Mouse (Mus musculus): Measurements from ENCODE around the gene Gm10570.

Gene Gm10570

GRCm38 (mm10) chr4:130308231-130309081, at the start of gene Gm10570, which contains the start of gene Fabp3:
Gene Gm10570, minus strand, starts transcription at chr4:130308674.
Gene Fabp3, plus strand, starts transcription at chr4:130308595.
- peak in 1 of 2 experiments; percentile 14 for DNase-seq (ENCODE audit: low spot score in 2 of 2)

DNA sequence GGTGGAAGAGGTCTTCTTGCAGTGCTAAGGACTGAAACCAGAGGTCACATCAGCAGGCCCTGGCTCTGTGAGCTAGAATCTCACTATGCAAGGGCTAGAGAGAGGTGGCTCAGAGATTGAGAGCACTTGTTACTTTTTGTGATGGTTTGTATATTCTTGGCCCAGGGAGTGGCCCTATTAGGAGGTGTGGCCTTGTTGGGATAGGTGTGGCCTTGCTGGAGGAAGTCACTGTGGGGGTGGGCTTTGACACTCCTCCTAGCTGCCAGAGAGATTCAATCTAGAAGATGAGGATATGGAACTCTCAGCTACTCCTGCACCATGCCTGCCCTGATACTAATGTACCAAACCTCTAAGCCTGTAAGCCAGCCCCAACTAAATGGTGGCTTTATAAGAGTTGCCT, 49.5 kb upstream of the Gm10570 start:
- DNase-seq (ENCODE audit: low spot score in 2 of 2): no peak

DNA sequence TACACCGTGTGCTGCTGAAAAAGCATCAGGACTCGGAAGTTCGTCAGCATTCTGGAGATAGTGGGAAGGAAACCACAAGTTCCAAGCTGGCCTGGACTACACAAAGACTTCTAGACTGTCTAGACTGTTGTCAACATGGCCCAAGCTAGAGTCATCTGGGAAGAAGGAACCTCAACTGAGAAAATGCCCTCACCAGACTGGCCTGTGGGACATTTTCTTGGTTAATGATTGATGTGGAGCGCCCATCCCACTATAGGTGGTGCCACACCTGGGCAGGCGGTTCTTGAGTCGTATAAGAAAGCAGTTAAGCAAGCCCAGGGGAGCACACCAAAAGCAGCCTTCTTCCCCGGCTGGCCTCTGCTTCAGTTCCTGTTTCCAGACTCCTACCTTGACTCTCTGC, 44.1 kb upstream of the Gm10570 start:
- no peak for DNase-seq (ENCODE audit: low spot score in 2 of 2)

GRCm38 (mm10) chr4:130350690-130351422, 42.4 kb upstream of the Gm10570 start:
- DNase-seq (ENCODE audit: low spot score in 2 of 2): no peak

DNA sequence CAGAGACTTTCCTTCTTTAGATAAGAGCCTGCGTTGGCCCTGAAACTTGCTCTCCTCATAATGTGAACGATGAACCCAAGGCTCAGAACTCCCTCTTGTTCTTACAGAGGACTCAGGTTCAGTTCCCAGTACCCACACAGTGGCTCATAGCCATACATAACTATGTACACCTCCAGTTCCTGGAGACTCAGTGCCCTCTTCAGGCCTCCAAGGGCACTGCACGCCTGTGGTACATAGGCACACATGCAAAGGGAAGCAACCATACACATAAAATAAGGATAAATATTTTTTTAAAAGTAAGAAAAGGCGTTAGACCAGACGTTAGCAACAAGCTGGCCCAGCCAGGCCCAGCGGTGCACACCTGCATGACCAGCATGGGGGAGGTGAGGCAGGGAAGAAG, 41.2 kb upstream of the Gm10570 start:
- no peak for DNase-seq (ENCODE audit: low spot score in 2 of 2)

DNA sequence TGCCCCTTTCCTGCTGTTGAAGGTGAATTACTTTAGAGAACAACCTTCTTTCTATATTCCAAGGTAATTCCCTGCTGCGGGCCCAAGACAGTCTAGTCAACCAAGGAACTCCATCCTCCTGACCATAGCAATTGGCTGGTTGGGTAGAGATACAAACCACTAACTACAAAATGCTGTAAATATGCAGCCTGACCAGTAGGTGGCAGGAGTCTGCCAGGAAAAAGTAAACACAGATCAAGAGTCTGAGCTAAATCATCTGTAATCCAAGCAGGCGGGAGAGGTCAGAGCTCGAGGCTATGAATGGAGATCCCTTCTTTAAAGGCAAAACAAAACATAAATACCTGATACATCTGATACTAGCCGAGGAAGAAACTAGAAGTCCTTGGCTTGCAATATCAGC, 33.2 kb upstream of the Gm10570 start:
- DNase-seq (ENCODE audit: low spot score in 2 of 2): peak; percentile 24 to 36

- DNase-seq (ENCODE audit: low spot score in 2 of 2): no peak
Measured at GRCm38 (mm10) chr4:130335867-130336266, 27.4 kb upstream of the Gm10570 start.

- DNase-seq (ENCODE audit: low spot score in 2 of 2): no peak
Measured at GRCm38 (mm10) chr4:130327366-130327765, 18.9 kb upstream of the Gm10570 start.

- no peak for DNase-seq (ENCODE audit: low spot score in 2 of 2)
Measured at GRCm38 (mm10) chr4:130325446-130325845, 17.0 kb upstream of the Gm10570 start.

- no peak for DNase-seq (ENCODE audit: low spot score in 2 of 2)
Measured at GRCm38 (mm10) chr4:130323607-130324006, 15.1 kb upstream of the Gm10570 start.

- DNase-seq (ENCODE audit: low spot score in 2 of 2): no peak
Measured at GRCm38 (mm10) chr4:130323165-130323564, 14.7 kb upstream of the Gm10570 start.

DNA sequence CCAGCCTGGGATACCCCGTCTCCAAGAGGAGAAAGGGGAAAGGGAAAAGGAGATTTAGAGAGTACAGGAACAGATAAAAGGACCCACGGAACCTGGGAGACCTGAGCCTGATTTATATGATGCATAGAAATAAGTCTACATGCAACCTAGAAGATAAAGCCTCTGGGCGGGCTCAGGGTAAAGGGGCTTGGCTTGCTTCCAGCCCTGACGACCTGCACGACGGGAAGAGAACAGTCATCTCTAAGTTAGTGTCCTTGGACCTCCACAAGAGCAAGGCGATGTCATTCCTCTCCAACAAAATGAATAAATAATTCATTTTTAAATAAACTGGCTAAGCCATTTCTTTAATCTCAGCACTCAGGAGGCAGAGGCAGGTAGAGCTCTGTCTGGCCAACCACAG, 14.1 kb upstream of the Gm10570 start:
- DNase-seq (ENCODE audit: low spot score in 2 of 2): no peak

DNA sequence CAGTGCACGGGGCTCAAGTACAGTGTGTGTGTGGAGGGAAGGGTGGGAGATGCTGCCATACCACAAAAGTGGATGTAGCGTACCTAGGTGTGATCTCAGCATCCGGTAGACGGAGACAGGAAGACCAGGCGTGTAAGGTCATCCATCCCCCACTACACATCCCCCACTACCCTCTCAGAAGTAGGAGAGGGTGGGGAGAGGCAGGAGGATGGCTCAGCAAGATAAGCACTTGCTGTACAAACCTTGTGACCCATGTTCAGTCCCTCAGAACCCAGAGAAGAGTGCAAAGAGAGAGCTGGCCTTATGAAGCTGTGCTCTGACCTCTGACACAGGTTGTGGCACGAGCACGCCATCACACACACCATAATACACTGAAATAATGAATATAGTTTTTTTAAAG, 13.2 kb upstream of the Gm10570 start:
- no peak for DNase-seq (ENCODE audit: low spot score in 2 of 2)

- DNase-seq (ENCODE audit: low spot score in 2 of 2): no peak
Measured at GRCm38 (mm10) chr4:130319564-130319963, 11.1 kb upstream of the Gm10570 start.

DNA sequence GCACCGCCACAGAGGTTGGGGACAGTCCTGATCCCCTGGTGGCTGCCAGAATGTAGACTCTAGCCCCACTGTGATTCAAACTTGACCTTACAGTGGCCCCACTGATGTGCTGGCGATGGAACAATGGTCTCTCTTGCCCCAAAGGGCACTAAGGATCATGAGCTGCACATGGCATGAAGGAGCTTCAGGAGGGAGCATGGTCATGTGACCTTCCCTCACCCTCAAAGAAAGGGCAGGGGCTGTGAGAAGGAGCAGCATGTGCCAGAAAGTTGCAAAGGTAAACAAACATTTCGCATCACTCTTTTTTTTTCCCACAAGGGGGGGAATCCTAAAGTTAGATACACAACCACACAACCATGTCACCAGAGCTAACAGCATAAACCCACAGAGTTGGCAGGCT, 9.6 kb upstream of the Gm10570 start:
- DNase-seq (ENCODE audit: low spot score in 2 of 2): no peak

DNA sequence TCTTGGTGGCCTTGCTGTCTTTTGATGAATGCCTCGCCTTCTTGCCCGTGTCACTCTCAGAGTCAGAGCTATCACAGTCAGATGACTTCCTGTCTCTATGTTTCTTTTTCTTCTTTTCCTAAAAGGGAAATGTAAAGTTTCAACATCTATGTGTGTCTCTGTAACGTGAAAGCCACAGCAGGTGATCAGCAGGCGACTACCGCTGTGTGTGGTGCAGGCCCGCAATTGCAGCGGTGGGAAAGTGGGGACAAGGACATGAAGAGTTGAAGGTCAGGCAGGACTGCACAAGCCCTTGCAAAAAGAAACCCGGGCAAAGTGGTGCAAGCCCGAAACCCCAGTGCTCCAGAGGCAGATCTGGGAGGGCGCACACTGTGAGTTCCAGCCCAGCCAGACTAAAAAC, 8.2 kb upstream of the Gm10570 start:
- no peak for DNase-seq (ENCODE audit: low spot score in 2 of 2)

GRCm38 (mm10) chr4:130315771-130316527, 7.5 kb upstream of the Gm10570 start:
- DNase-seq (ENCODE audit: low spot score in 2 of 2): no peak

GRCm38 (mm10) chr4:130313552-130313951, 5.1 kb upstream of the Gm10570 start:
- DNase-seq (ENCODE audit: low spot score in 2 of 2): no peak

GRCm38 (mm10) chr4:130312526-130312925, 4.1 kb upstream of the Gm10570 start:
- DNase-seq (ENCODE audit: low spot score in 2 of 2): no peak

- DNase-seq (ENCODE audit: low spot score in 2 of 2): no peak
Measured at GRCm38 (mm10) chr4:130309254-130309653, 780 bp upstream of the Gm10570 start.

GRCm38 (mm10) chr4:130307851-130308230, 633 bp downstream of the Gm10570 start:
- peak in 1 of 2 experiments; percentile 31 for DNase-seq (ENCODE audit: low spot score in 2 of 2)
